Mouse (Mus musculus): ENCODE measurements around the gene Ankub1. TPM values are rescaled to one million over a fixed set of nuclear protein-coding genes. Genes with fewer than 3 reads are reported as not detected.
A peak's percentile ranks its signal among the peaks of the same experiment; 100 is the strongest.

Gene Ankub1
- polyA plus RNA-seq, 1 experiment from 2014 or later: not detected

DNA sequence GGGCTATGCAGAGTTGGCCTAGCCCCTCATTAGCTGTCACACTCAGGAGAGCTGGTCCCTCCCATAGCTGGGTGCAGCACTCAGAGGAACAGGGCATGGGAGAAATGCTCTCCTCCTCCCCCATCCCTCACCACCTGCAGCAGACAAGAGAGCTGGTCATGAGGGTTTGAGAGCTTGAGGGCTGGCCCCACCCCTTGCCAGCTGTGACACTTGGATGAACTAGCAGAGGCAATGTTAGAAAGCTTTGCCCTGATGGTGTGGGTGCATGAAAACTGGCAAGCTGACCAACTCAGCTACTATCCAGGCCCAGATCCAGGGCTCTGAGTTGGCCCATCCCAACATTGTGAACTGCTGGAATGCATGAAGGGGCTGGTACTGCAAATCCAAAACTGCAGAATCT, 14.8 kb downstream of the Ankub1 start:
- H3K9me3 ChIP-seq (ENCODE audit: low read length): no peaks in the 10 kb centered on the region
- H3K4me1 ChIP-seq (ENCODE audit: insufficient read depth, low read length): no peaks in the 10 kb centered on the region
- H3K27ac ChIP-seq (ENCODE audit: low read length): no peak overlapping the region
- H3K9ac ChIP-seq (replicated peaks; ENCODE audit: low read length): no peak overlapping the region
- H3K4me2 ChIP-seq (replicated peaks; ENCODE audit: low read depth, low read length): no peak overlapping the region
- no peak for ATAC-seq (ENCODE audit: low FRiP score, low TSS enrichment)
- H3K4me3 ChIP-seq (ENCODE audit: low read length): no peak overlapping the region
- H3K27me3 ChIP-seq (ENCODE audit: insufficient read depth, low read length): no peaks in the 10 kb centered on the region
- H3K36me3 ChIP-seq (ENCODE audit: insufficient read depth, low read length): no peaks in the 10 kb centered on the region

DNA sequence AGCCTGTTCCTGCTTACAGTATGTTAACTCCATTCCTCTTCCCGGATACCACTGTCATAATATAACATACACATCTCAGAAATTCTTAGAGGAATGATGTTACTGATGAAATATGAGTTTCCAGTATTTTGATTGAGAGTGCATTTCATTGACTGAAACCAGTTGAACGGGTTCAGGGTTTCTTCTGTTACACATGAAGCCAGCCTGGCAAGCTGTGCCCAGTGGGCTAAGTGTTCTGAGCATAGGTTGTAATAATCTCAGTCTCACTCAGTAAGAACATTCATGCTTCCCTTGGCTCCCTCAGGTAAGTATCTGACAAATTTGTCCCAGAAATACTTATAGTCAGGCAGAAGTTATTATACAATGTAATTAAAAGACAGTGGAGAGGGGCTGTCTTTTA, 18.5 kb downstream of the Ankub1 start:
- ATAC-seq (ENCODE audit: low FRiP score, low TSS enrichment): no peak
- no peak overlapping the region for H3K4me3 ChIP-seq (ENCODE audit: low read length)
- H3K9me3 ChIP-seq (ENCODE audit: low read length): no peaks in the 10 kb centered on the region
- no peak overlapping the region for H3K9ac ChIP-seq (replicated peaks; ENCODE audit: low read length)
- H3K27ac ChIP-seq (ENCODE audit: low read length): no peak overlapping the region
- H3K36me3 ChIP-seq (ENCODE audit: insufficient read depth, low read length): no peaks in the 10 kb centered on the region
- H3K27me3 ChIP-seq (ENCODE audit: insufficient read depth, low read length): no peaks in the 10 kb centered on the region
- no peak overlapping the region for H3K4me2 ChIP-seq (replicated peaks; ENCODE audit: low read depth, low read length)
- H3K4me1 ChIP-seq (ENCODE audit: insufficient read depth, low read length): no peaks in the 10 kb centered on the region
- 90% methylated on average over 2 of the region's 2 CpGs for WGBS

DNA sequence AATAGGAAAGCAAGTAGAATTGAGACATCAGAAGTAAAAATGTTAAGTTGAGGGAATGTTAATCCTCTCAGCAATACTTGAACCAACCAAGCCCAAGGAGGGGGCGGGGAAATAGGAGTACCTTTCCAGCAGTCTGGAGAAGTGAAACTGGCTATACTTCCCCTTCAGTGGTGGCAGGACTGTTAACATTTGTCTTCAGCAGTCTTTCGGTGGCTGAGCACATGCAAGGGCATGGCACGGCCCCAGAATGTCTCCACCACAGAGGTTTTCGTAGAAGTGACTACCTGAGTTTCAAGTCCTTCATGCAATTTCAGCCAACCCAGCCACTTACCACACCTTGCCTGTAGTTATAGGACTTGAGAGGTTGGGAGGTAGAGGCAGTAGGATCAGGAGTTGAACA, 19.0 kb downstream of the Ankub1 start:
- Histone ChIP-seq H3K27me3 (ENCODE audit: insufficient read depth, low read length) (no peaks in the 10 kb centered on the region), H3K4me2 (replicated peaks; ENCODE audit: low read depth, low read length) (no peak overlapping the region), H3K4me1 (ENCODE audit: insufficient read depth, low read length) (no peaks in the 10 kb centered on the region), H3K27ac (ENCODE audit: low read length) (no peak overlapping the region), H3K4me3 (ENCODE audit: low read length) (no peak overlapping the region), H3K36me3 (ENCODE audit: insufficient read depth, low read length) (no peaks in the 10 kb centered on the region), H3K9me3 (ENCODE audit: low read length) (no peaks in the 10 kb centered on the region), H3K9ac (replicated peaks; ENCODE audit: low read length) (no peak overlapping the region)
- 91% methylated on average over 4 of the region's 4 CpGs for WGBS
- ATAC-seq (ENCODE audit: low FRiP score, low TSS enrichment): no peak

DNA sequence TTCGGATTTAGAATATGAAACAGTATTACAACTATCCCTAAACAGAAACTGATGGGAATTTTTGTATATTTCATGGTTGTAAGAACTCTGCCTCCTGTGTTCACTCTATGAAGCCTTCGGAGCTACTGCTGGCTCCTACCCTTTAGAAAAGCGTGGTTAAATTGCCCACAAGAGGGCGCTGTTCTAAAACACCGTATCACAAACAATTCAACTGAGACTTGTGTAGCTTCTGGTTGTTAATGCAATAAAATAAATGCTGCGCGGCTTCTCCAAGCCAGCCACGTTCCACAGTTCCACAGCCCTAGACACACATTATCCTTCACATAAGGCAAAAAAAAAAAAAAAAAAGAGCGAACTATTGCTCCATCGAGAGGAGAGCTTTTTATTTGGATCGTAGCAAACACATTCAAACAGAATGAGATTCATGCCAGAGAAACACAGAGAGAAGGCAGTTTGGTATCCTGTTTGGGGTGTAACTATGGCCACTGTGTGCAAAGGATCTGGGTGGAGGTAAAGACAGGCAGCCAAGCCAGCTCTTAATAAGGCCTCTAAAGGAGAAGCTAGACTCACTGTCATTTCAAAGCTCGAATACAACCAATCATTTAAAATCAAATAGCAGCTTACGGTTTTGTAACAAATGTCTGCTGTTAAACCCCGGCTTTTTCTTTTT, 25.4 kb downstream of the Ankub1 start:
- ATAC-seq (ENCODE audit: low FRiP score, low TSS enrichment): peak; percentile 75
- Histone ChIP-seq H3K4me1 (ENCODE audit: insufficient read depth, low read length) (0 out of 2 replicates have a peak, but pooled peaks cover 3% of the 10 kb centered on the region), H3K27me3 (ENCODE audit: insufficient read depth, low read length) (no peaks in the 10 kb centered on the region), H3K4me2 (replicated peaks; ENCODE audit: low read depth, low read length) (peak overlapping the region; percentile 49), H3K4me3 (ENCODE audit: low read length) (peak overlapping the region; percentile 32), H3K9me3 (ENCODE audit: low read length) (no peaks in the 10 kb centered on the region), H3K9ac (replicated peaks; ENCODE audit: low read length) (peak overlapping the region; percentile 31; the same call in 1 of the 2 replicates), H3K27ac (ENCODE audit: low read length) (no peak overlapping the region), H3K36me3 (ENCODE audit: insufficient read depth, low read length) (no peaks in the 10 kb centered on the region)
- 28% methylated on average over 14 of the region's 14 CpGs for whole genome bisulfite sequencing

DNA sequence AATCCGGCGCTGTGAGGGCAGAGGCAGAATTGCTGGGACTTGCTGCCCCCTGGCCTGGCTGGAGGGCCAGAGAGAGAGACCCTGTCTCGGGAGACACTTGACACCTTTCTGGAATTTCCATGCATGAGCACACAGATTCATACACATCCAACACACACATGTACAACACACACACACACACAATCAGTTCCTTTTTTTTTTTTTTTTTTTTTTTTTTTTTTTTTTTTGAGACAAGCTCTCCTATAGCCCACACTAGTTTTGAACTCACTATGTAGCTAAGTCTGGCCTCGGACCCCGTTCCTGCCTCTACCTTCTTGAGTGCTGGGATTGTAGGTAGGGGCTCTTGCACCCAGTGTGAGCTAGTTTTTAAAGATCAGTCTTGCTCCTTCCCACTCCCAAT, 26.7 kb downstream of the Ankub1 start:
- no peak overlapping the region for H3K27ac ChIP-seq (ENCODE audit: low read length)
- no peaks in the 10 kb centered on the region for H3K9me3 ChIP-seq (ENCODE audit: low read length)
- WGBS: 80% methylated on average over 5 of the region's 5 CpGs
- H3K4me3 ChIP-seq (ENCODE audit: low read length): no peak overlapping the region
- 0 out of 2 replicates have a peak, but pooled peaks cover 3% of the 10 kb centered on the region for H3K4me1 ChIP-seq (ENCODE audit: insufficient read depth, low read length)
- no peak overlapping the region for H3K4me2 ChIP-seq (replicated peaks; ENCODE audit: low read depth, low read length)
- H3K9ac ChIP-seq (replicated peaks; ENCODE audit: low read length): no peak overlapping the region
- no peak for ATAC-seq (ENCODE audit: low FRiP score, low TSS enrichment)
- no peaks in the 10 kb centered on the region for H3K27me3 ChIP-seq (ENCODE audit: insufficient read depth, low read length)
- H3K36me3 ChIP-seq (ENCODE audit: insufficient read depth, low read length): no peaks in the 10 kb centered on the region

DNA sequence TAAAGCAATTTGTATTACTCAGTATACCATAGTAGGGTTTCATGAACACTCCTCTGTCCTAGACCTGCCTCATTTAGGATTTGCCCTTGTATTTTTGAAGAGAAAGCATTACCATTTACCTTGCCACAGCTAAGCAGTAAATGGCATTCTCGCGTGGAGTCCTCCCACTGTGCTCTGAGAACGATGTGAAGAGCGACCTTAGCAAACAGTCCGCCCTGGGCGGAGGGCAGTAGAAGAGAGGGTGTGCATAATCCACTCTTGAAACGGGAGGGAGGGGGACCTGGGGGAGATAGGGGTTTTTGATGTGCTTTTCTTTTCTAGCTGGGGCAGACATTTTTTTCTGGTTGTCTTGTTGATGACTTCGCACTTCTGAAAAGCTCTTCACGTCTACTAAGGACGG, 27.9 kb downstream of the Ankub1 start:
- no peak for ATAC-seq (ENCODE audit: low FRiP score, low TSS enrichment)
- no peak overlapping the region for H3K9ac ChIP-seq (replicated peaks; ENCODE audit: low read length)
- no peaks in the 10 kb centered on the region for H3K27me3 ChIP-seq (ENCODE audit: insufficient read depth, low read length)
- 0 out of 2 replicates have a peak, but pooled peaks cover 3% of the 10 kb centered on the region for H3K4me1 ChIP-seq (ENCODE audit: insufficient read depth, low read length)
- no peaks in the 10 kb centered on the region for H3K36me3 ChIP-seq (ENCODE audit: insufficient read depth, low read length)
- no peak overlapping the region for H3K4me3 ChIP-seq (ENCODE audit: low read length)
- H3K9me3 ChIP-seq (ENCODE audit: low read length): no peaks in the 10 kb centered on the region
- 67% methylated on average over 10 of the region's 10 CpGs for WGBS
- no peak overlapping the region for H3K27ac ChIP-seq (ENCODE audit: low read length)
- no peak overlapping the region for H3K4me2 ChIP-seq (replicated peaks; ENCODE audit: low read depth, low read length)

DNA sequence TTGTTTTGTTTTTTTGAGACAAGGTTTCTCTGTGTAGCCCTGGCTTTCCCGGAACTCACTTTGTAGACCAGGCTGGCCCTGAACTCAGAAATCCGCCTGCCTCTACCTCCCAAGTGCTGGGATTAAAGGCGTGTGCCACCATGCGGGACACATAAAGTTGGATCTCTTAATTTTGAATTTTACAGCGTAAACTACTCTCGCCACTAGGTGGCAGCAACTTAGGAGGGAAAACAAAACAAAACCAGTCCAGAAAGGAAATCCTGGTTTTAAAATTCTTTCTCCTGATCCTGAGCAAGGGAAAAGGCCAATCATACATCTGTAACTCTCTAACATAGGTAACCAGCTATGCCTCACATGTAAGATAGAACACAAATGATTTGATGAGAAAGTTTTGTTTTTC, 28.9 kb downstream of the Ankub1 start:
- 21% methylated on average over 6 of the region's 6 CpGs for WGBS
- Histone ChIP-seq H3K9ac (replicated peaks; ENCODE audit: low read length) (no peak overlapping the region), H3K27ac (ENCODE audit: low read length) (no peak overlapping the region), H3K4me3 (ENCODE audit: low read length) (no peak overlapping the region), H3K4me1 (ENCODE audit: insufficient read depth, low read length) (0 out of 2 replicates have a peak, but pooled peaks cover 3% of the 10 kb centered on the region), H3K4me2 (replicated peaks; ENCODE audit: low read depth, low read length) (no peak overlapping the region), H3K9me3 (ENCODE audit: low read length) (no peaks in the 10 kb centered on the region), H3K36me3 (ENCODE audit: insufficient read depth, low read length) (no peaks in the 10 kb centered on the region), H3K27me3 (ENCODE audit: insufficient read depth, low read length) (no peaks in the 10 kb centered on the region)
- no peak for ATAC-seq (ENCODE audit: low FRiP score, low TSS enrichment)

DNA sequence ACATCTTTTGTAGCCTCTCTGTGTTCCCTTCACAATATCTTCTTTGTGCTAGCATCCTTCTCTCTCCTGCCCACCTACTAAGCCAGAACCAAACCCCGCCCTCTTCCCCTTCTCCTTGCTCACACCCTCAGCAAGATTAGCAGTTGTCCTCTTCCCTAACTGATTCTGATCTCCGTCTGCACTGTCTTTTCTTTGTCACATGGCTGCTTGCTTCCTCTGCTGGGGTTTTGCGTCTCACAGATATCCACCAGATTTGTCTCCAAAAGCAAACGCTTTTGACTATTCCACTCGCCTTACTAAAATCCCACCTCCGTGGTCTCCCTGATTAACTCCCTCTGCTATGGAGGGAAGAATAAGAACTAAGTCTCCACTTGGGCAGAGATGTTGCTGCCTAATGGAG, 34.0 kb downstream of the Ankub1 start:
- Histone ChIP-seq H3K4me3 (ENCODE audit: low read length) (no peak overlapping the region), H3K4me2 (replicated peaks; ENCODE audit: low read depth, low read length) (no peak overlapping the region), H3K9me3 (ENCODE audit: low read length) (no peaks in the 10 kb centered on the region), H3K9ac (replicated peaks; ENCODE audit: low read length) (no peak overlapping the region), H3K27ac (ENCODE audit: low read length) (no peak overlapping the region), H3K36me3 (ENCODE audit: insufficient read depth, low read length) (no peaks in the 10 kb centered on the region), H3K27me3 (ENCODE audit: insufficient read depth, low read length) (no peaks in the 10 kb centered on the region), H3K4me1 (ENCODE audit: insufficient read depth, low read length) (no peaks in the 10 kb centered on the region)
- 76% methylated on average over 6 of the region's 6 CpGs for whole genome bisulfite sequencing
- no peak for ATAC-seq (ENCODE audit: low FRiP score, low TSS enrichment)

DNA sequence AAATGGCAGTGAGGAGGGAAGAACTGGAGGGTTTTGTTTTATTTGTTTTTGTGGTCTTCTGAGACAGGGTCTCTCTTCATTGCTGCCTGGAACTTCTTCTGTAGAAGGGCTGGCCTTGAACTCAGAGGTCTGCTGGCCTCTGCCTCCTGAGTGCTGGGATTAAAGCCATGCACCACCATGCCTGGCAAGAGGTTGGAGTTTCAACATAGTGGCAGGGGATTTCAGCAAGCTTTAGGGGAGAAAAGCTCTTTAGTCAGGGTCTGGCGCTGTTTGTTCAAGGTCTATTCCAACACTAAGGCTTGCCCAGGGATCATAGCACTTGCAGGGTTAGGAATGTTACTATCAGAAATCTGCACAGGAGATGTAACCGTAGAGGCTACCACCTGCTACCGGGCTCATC, 39.0 kb downstream of the Ankub1 start:
- no peak overlapping the region for H3K4me3 ChIP-seq (ENCODE audit: low read length)
- WGBS: 85% methylated on average over 3 of the region's 3 CpGs
- H3K27me3 ChIP-seq (ENCODE audit: insufficient read depth, low read length): no peaks in the 10 kb centered on the region
- H3K9me3 ChIP-seq (ENCODE audit: low read length): no peaks in the 10 kb centered on the region
- no peak overlapping the region for H3K27ac ChIP-seq (ENCODE audit: low read length)
- peaks cover 6% of the 10 kb centered on the region; the same call in 1 of the 2 replicates for H3K4me1 ChIP-seq (ENCODE audit: insufficient read depth, low read length)
- no peak overlapping the region for H3K9ac ChIP-seq (replicated peaks; ENCODE audit: low read length)
- no peak for ATAC-seq (ENCODE audit: low FRiP score, low TSS enrichment)
- H3K4me2 ChIP-seq (replicated peaks; ENCODE audit: low read depth, low read length): no peak overlapping the region
- 0 out of 2 replicates have a peak, but pooled peaks cover 4% of the 10 kb centered on the region for H3K36me3 ChIP-seq (ENCODE audit: insufficient read depth, low read length)

DNA sequence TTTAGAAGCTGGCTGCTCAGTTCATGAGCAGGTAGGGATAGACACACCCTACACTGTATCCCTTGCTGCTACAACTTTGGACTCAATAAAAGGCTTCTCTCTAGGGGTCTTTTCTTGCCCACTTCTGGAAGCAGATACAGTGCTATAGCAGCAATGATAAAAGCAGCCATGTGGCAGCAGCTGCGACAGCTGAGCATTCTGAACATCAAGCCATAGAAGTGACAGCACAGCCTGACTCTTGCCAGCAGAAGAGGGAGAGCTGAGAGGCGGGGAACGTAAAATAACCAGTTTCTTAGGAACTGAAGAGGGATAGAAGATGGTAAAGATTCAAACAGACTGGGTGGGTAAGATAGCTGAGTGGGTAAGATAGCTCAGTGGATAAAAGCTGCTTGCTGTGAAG, 40.1 kb downstream of the Ankub1 start:
- Histone ChIP-seq H3K27me3 (ENCODE audit: insufficient read depth, low read length) (no peaks in the 10 kb centered on the region), H3K9ac (replicated peaks; ENCODE audit: low read length) (no peak overlapping the region)

More for the DNA sequence above, 40.1 kb downstream of the Ankub1 start:
- no peaks in the 10 kb centered on the region for H3K9me3 ChIP-seq (ENCODE audit: low read length)
- no peak overlapping the region for H3K4me2 ChIP-seq (replicated peaks; ENCODE audit: low read depth, low read length)
- ATAC-seq (ENCODE audit: low FRiP score, low TSS enrichment): no peak
- H3K4me1 ChIP-seq (ENCODE audit: insufficient read depth, low read length): peaks cover 6% of the 10 kb centered on the region; the same call in 1 of the 2 replicates
- H3K36me3 ChIP-seq (ENCODE audit: insufficient read depth, low read length): 0 out of 2 replicates have a peak, but pooled peaks cover 4% of the 10 kb centered on the region
- no peak overlapping the region for H3K27ac ChIP-seq (ENCODE audit: low read length)
- WGBS: 86% methylated on average over 3 of the region's 3 CpGs
- H3K4me3 ChIP-seq (ENCODE audit: low read length): no peak overlapping the region
